Mouse (Mus musculus) kidney, embryonic 16.5 days (tissue): Measurements from ENCODE around the gene Hist1h3d. TPM values are rescaled to one million over a fixed set of nuclear protein-coding genes. Genes with fewer than 3 reads are reported as not detected.
"Not testable (repeated sequence)": the region's sequence is repeated elsewhere in the genome, so short reads cannot be mapped to it uniquely, and the experiment has no call there.

Experiments
- ATAC-seq: fragments of 200-750 bp; cut with Nextera tagmentation; 2 replicates; pipeline ENCODE4 v1.8.0; 2017; ENCODE audit warnings: moderate TSS enrichment; ENCODE audit not compliant: low FRiP score, low TSS enrichment
- H3K27ac ChIP-seq: fragments of 300-500 bp; sonication (generic); 2 replicates; pipeline ENCODE4 v1.5.1; 2014; ENCODE audit warnings: low read length
- H3K27me3 ChIP-seq: fragments of 300-500 bp; sonication (generic); 2 replicates; pipeline ENCODE4 v1.6.1; 2014; ENCODE audit warnings: low read length, control low read depth, mixed read lengths; ENCODE audit not compliant: insufficient read depth
- H3K36me3 ChIP-seq: fragments of 300-500 bp; sonication (generic); 2 replicates; pipeline ENCODE4 v1.6.1; 2014; ENCODE audit warnings: low read length, control low read depth, mixed read lengths; ENCODE audit not compliant: insufficient read depth
- H3K4me1 ChIP-seq: fragments of 300-500 bp; sonication (generic); 2 replicates; pipeline ENCODE4 v1.6.1; 2014; ENCODE audit warnings: low read length, control low read depth, mixed read lengths; ENCODE audit not compliant: insufficient read depth
- H3K4me2 ChIP-seq: fragments of 300-500 bp; sonication (generic); replicated peaks from 2 replicates; pipeline ENCODE4 v1.6.1; 2014; ENCODE audit warnings: low read depth, low read length
- H3K4me3 ChIP-seq: fragments of 300-500 bp; sonication (generic); 2 replicates; pipeline ENCODE4 v1.5.1; 2014; ENCODE audit warnings: mild to moderate bottlenecking, low read length
- H3K9ac ChIP-seq: fragments of 300-500 bp; sonication (generic); replicated peaks from 2 replicates; pipeline ENCODE4 v1.6.1; 2014; ENCODE audit warnings: low read length
- H3K9me3 ChIP-seq: fragments of 300-500 bp; sonication (generic); 2 replicates; pipeline ENCODE4 v1.6.1; 2016; ENCODE audit warnings: low read length, control low read depth
- WGBS: fragments of 180-500 bp; shearing (Covaris S2); extraction: QIAGEN DNeasy Blood & Tissue Kit; methylation state at CpG from one replicate; pipeline ENCODE4 v1.1.7; 2014; 5-methylcytosine and 5-hydroxymethylcytosine counted together
- polyA plus RNA-seq: library from polyadenylated mRNA; unstranded; fragments of >200 nt; fragmentation: Nextera tagmentation; extraction: Ambion mirVana; gene quantifications from 2 replicates; pipeline ENCODE4 v1.2.1, GENCODE M21; 2015

The Hist1h3d gene
- polyA plus RNA-seq, 1 experiment from 2014 or later, result 6.1 TPM

- ATAC-seq, result no peak
- Histone ChIP-seq H3K9ac (no peak within 1 kb of the TSS; the same call in 1 of the 2 replicates), H3K4me3 (no peak within 1 kb of the TSS)
Observed at GRCm38 (mm10) chr13:23552962-23553361, 22.6 kb upstream of the Hist1h3d start, which contains the start of gene Hist1h1d. TSS of gene Hist1h1d (plus strand) at chr13:23553262.

DNA sequence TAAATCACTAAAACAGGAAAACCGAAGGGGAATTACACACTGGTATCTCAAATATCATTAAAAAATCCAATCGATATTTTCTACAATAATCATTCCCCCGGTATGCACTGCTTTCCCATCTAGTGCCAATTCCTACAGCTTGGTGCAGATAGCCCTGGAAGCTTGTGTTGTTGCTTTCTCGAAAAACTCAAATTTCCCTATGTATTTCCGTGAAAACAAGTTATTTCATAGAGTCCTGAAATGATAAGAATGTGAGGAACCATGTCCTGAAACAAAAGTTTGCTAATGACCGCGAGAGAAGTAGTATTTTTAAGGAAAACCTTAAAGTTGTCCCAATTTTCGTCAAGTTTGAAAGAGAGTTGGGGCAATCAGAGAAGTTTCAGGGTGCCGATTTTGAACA, 21.2 kb upstream of the Hist1h3d start:
- peak overlapping the region; percentile 52 for H3K4me3 ChIP-seq
- no peaks in the 10 kb centered on the region for H3K36me3 ChIP-seq
- ATAC-seq, result no peak
- H3K27ac ChIP-seq, result peak overlapping the region; percentile 99
- 19% methylated on average over 9 of the region's 9 CpGs for WGBS
- H3K9ac ChIP-seq, result peak overlapping the region; percentile 74
- peaks cover 18% of the 10 kb centered on the region for H3K4me1 ChIP-seq
- H3K9me3 ChIP-seq, result no peaks in the 10 kb centered on the region
- H3K4me2 ChIP-seq, result peak overlapping the region; percentile 60
- no peaks in the 10 kb centered on the region for H3K27me3 ChIP-seq

More at GRCm38 (mm10) chr13:23552962-23553361, 22.6 kb upstream of the Hist1h3d start, which contains the start of gene Hist1h1d:
- Histone ChIP-seq H3K27me3 (no peaks in the 10 kb centered on the region), H3K4me2 (peak within 1 kb of the TSS; percentile 68), H3K27ac (peak within 1 kb of the TSS; percentile 99), H3K9me3 (no peaks in the 10 kb centered on the region), H3K36me3 (no peaks in the 10 kb centered on the region), H3K4me1 (peaks cover 18% of the 10 kb centered on the region)

DNA sequence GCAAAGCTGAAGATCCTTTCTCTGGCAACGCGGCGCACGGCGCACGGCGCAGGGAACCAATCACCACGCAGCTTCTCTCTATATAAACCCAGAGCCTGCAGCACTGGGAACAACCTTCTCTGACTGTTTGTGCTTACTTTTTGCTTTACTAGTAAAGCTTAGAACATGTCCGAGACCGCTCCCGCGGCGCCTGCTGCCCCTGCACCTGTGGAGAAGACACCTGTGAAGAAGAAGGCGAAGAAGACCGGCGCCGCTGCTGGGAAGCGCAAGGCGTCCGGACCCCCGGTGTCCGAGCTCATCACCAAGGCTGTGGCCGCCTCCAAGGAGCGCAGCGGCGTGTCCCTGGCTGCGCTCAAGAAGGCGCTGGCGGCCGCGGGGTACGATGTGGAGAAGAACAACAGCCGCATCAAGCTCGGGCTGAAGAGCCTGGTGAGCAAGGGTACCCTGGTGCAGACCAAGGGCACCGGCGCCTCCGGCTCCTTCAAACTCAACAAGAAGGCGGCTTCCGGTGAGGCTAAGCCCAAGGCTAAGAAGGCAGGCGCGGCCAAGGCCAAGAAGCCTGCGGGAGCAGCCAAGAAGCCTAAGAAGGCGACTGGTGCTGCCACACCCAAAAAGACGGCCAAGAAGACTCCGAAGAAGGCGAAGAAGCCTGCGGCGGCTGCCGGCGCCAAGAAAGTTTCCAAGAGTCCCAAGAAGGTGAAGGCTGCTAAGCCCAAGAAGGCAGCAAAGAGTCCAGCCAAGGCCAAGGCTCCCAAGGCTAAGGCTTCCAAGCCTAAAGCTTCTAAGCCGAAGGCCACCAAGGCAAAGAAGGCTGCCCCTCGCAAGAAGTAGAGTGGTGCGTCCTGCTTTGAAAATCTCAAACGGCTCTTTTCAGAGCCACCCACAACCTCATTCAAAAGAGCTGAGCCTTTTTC, 20.4 kb upstream of the Hist1h3d start:
- Histone ChIP-seq H3K4me2 (peak overlapping the region; percentile 60), H3K4me1 (peaks cover 18% of the 10 kb centered on the region), H3K27me3 (no peaks in the 10 kb centered on the region), H3K27ac (peak overlapping the region; percentile 99), H3K9ac (peak overlapping the region; percentile 74), H3K36me3 (no peaks in the 10 kb centered on the region), H3K4me3 (peak overlapping the region; percentile 52), H3K9me3 (no peaks in the 10 kb centered on the region)
- ATAC-seq, result peak; percentile 91
- under 1% methylated on average over 45 of the region's 54 CpGs for WGBS

DNA sequence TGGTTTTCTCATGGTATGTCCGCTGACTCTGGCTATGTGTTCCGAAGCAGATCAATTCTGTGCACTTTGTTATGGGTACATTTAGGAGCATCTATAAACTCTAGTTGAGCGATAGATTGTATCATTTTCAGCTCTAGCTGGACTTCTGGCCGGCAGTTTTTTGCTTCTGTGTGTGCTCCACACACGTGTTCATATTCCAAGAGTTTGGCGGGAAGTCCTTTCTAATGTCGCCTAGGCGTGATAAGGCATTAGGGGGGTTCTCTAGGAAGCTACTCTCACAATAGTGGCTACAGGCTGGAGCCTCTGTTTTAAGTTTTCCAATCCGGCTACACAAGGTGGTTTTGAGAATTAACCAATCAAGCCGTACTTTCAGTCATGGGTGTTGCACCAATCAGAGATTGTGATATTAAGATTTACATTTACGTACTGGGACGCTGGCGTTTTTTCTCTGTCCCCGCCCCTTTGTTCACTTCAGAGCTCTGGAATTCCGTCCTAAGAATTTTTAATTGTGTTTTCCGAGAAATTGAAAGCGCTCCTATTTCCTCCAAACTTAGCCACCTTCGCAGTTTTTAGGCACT, 19.6 kb upstream of the Hist1h3d start:
- peak; percentile 89 for ATAC-seq
- H3K4me2 ChIP-seq, result peak overlapping the region; percentile 60
- H3K4me3 ChIP-seq, result peak overlapping the region; percentile 52
- no peaks in the 10 kb centered on the region for H3K36me3 ChIP-seq
- no peaks in the 10 kb centered on the region for H3K9me3 ChIP-seq
- H3K9ac ChIP-seq, result peak overlapping the region; percentile 74
- H3K27me3 ChIP-seq, result no peaks in the 10 kb centered on the region
- WGBS, result under 1% methylated on average over 18 of the region's 18 CpGs
- H3K4me1 ChIP-seq, result peaks cover 13% of the 10 kb centered on the region
- H3K27ac ChIP-seq, result peak overlapping the region; percentile 99

DNA sequence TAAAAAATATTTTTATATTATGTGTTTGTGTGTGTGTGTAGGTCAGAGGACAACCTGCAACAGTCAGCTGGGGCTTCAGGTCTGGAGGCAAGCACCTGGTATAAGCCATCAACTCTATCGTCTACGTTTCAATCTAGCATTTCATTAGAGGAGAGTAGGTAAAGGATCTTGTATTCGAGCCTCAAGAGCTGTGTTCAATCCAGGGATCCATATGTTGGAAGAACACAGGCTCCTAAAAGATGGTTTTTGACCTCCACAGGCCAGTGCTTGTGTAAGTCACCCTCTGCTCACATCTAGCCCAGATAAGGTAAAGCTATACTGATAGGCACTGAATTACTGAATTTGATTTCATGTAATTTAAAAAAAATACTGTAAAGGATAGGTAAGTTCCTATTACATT, 18.7 kb upstream of the Hist1h3d start:
- H3K27ac ChIP-seq, result peak overlapping the region; percentile 76
- H3K36me3 ChIP-seq, result no peaks in the 10 kb centered on the region
- no peak for ATAC-seq
- peak overlapping the region; percentile 5; the same call in 1 of the 2 replicates for H3K4me3 ChIP-seq
- no peaks in the 10 kb centered on the region for H3K9me3 ChIP-seq
- no peaks in the 10 kb centered on the region for H3K27me3 ChIP-seq
- 72% methylated on average over 3 of the region's 3 CpGs for WGBS
- peak overlapping the region; percentile 46; the same call in 1 of the 2 replicates for H3K9ac ChIP-seq
- H3K4me2 ChIP-seq, result peak overlapping the region; percentile 60
- peaks cover 12% of the 10 kb centered on the region for H3K4me1 ChIP-seq

GRCm38 (mm10) chr13:23560699-23561098, 14.9 kb upstream of the Hist1h3d start:
- H3K27ac ChIP-seq, result peak overlapping the region; percentile 43; the same call in 1 of the 2 replicates
- H3K9ac ChIP-seq, H3K36me3 ChIP-seq, H3K4me3 ChIP-seq, ATAC-seq, H3K4me1 ChIP-seq, H3K9me3 ChIP-seq, H3K27me3 ChIP-seq: not testable (repeated sequence)
- H3K4me2 ChIP-seq, result 0 out of 2 replicates have a peak overlapping the region, but pooled peaks have one; percentile 23
- 4% methylated on average over 2 of the region's 2 CpGs for WGBS

DNA sequence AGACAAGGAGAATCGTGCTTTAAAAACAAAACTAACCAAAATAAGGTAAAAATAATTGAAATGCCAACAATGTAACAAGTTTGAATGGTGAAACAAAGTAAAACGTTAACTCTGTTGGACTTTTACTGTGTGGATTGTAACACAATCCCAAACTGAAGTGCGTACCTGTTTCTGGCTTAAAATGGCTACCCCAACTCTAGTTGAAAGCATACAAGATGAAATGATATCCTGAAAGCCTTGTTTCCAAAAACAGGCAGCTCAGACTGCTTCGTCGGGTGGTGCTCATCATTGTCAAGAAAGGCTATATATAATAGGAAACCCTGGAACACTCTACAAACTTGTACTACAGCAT, 14.1 kb upstream of the Hist1h3d start:
- Histone ChIP-seq H3K4me3 (peak overlapping the region; percentile 47), H3K27ac (peak overlapping the region; percentile 100), H3K4me2 (peak overlapping the region; percentile 77)
- not testable (repeated sequence) for H3K4me1 ChIP-seq, H3K9me3 ChIP-seq, H3K9ac ChIP-seq, H3K36me3 ChIP-seq, H3K27me3 ChIP-seq, ATAC-seq
- 0% methylated on average over 2 of the region's 5 CpGs for WGBS

GRCm38 (mm10) chr13:23561883-23562659, 13.5 kb upstream of the Hist1h3d start, which contains the start of gene Hist1h3e:
TSS of gene Hist1h3e (minus strand) at chr13:23562369.
- Histone ChIP-seq H3K27ac (peak within 1 kb of the TSS; percentile 100), H3K4me3 (peak within 1 kb of the TSS; percentile 47), H3K4me2 (peak within 1 kb of the TSS; percentile 77), H3K9ac (peak within 1 kb of the TSS; percentile 74)
- 1% methylated on average over 55 of the region's 67 CpGs for WGBS
- H3K36me3 ChIP-seq, H3K9me3 ChIP-seq, H3K27me3 ChIP-seq, H3K4me1 ChIP-seq: not testable (repeated sequence)
- ATAC-seq, result peak; percentile 95

- Histone ChIP-seq H3K36me3 (no peaks in the 10 kb centered on the region), H3K9me3 (no peaks in the 10 kb centered on the region), H3K27me3 (no peaks in the 10 kb centered on the region), H3K4me3 (peak overlapping the region; percentile 37), H3K4me1 (no peaks in the 10 kb centered on the region; the same call in 1 of the 2 replicates), H3K27ac (peak overlapping the region; percentile 100), H3K4me2 (peak overlapping the region; percentile 77), H3K9ac (peak overlapping the region; percentile 74)
- ATAC-seq, result peak; percentile 64
- 3% methylated on average over 18 of the region's 18 CpGs for WGBS
Observed at GRCm38 (mm10) chr13:23562699-23563462, 12.7 kb upstream of the Hist1h3d start.
